Mouse (Mus musculus) inflammation-experienced regulatory T-cells (primary cell): Measurements from ENCODE around the gene Ferd3l. TPM values are rescaled to one million over a fixed set of nuclear protein-coding genes. Genes with fewer than 3 reads are reported as not detected.

Source experiments
- polyA plus RNA-seq, 2 experiments: library from polyadenylated mRNA; unstranded; fragments of 100-300 nt; shearing (Covaris generic); gene quantifications; one replicate each; pipeline ENCODE4 v1.2.1; 2017

Ferd3l gene
- not detected for polyA plus RNA-seq

GRCm38 (mm10) chr12:33928331-33929192, at the start of gene Ferd3l:
Gene Ferd3l, plus strand, starts transcription at chr12:33928425.

GRCm38 (mm10) chr12:33957400-33958240, 29.4 kb downstream of the Ferd3l start, which contains the start of gene Twist1:
Gene Twist1, plus strand, starts transcription at chr12:33957671.

Other genes starting within 250 kb of the Ferd3l start
- gene Twist1, start 29.2 kb downstream of the Ferd3l start, polyA plus RNA-seq, result under 1 TPM in 1 of 2 experiments, not detected in 1; 0.10 TPM